Mouse (Mus musculus) frontal cortex, postnatal 25 days (tissue): Measurements from ENCODE around the gene Phox2b.

ENCODE experiments used
- DNase-seq, 2 experiments: peaks; one replicate each; pipeline ENCODE4 v3.0.0; 2022; ENCODE audit warnings: low spot score in 2 of 2

Phox2b gene

GRCm38 (mm10) chr5:67098733-67099323 is at the start of gene Phox2b:
Gene Phox2b (minus strand): TSS chr5:67099301.
- DNase-seq: peak in 1 of 2 experiments; percentile 14

DNA sequence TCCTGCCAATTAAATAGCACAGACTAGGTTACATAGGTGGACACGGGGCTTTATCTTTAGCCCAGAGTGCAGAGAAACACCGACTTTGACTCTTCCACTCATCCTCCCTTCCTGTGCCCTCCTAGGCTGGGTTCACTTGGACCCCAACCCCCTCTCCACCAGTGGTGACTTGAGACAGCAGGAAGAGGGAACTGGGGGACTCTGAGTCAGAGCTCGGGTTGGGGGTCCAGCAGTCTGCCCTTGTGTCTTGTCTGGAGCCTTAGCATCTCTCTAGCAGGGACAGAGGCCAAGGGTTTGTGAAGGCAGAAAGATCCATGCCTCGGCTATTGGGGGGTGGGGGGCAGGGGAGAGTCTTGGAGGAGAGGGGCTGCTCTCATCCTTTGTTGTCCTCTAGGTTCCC is 43.5 kb upstream of the Phox2b start:
- no peak for DNase-seq

DNA sequence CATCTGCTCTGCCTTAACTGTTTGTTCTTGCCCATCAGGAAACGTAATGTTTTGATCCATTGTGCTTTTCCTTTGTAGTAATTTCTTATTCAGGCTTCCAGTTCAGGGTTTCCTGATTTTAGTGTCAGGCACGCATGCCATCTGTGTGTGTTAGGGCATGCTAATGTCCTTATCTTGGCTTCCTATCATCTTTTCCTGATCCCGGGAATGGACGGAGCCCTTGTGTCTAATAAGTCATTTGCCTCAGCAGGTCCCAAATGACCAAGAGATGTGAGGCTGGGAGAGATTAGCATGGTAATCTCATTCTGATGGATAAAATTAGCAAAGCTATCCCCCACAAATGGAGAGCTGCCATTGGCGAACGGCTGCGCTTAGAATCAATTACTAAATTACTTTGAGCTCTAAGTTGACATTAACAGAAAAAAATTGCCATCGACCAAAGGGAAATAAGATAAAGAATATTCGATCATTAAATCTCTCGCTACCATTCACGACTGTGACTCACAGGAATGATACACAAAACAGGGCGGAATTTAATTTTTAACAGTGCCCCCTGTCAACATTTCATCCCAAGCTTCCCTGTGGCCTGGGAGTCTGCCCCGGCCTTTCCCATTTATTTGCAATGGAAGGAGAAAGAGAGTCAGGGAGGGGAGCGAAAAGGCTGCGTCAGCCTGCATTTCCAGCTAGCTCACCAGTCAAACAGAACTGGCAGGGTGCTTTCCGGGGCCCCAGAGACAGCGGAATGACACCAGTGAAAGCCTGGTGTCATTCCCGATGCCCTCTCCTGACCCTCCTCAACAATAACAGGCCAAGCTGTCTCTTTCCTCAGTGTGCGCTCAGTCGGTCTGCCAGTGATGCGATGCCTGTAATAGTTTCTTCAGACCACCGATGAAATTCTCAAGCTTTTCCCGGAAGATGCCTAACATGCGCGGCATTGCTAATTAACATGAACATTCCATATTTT is 40.2 kb upstream of the Phox2b start:
- no peak for DNase-seq

DNA sequence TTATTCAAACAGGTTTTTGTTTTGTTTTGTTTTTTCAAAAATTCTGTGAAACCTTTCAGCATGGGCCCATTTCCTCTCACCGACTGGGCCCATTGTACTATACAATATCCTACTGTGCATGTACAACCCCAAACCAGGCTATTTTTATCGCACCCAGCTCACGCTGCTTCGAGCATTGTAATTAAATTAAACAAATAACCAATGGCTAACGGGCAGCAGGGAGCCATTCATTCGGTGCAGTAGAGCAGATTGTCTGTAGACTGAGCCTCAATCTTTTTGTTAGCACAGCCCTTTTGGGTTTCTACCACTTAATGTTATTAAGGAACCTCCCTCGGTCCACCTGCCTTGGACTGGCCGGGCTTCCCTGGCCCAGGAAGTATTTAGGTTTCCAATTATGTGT is 39.5 kb upstream of the Phox2b start:
- no peak for DNase-seq

DNA sequence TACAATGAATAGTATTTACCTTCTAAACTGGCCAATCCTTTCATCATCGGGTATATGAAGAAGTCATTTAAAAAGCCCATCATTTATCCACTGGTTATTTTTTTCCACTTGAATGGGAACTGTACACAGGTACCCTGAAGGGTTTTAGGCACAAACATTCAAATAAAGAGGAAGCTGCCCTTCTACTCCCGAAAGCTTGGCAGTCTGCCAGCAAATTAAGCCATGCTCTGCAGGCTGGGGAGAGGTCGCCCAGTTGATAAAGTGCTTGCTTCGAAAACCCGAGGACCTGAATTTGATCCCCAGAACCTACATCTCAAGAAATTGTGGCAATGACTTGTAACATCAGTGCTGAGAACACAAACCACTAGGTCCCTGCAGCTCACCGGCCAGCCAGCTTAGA is 35.6 kb upstream of the Phox2b start:
- no peak for DNase-seq

DNA sequence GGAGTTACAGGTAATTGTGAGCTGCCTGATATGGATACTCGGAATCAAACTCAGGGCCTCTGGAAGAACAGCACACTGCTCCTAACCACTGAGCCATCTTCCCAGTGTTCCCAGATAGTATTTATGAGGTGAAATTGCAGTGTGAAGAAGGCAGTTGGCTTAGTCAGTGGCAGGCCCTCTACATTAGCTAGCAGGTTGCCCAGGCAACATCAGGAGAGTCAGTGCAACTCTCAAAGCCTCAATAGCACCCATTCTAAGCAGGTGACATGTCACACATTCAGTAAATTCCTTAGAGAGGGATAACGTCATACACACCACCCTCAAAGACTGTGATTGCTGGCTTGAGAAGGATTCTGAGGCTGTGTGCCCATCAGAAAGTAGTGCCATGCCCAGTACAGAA is 32.6 kb upstream of the Phox2b start:
- DNase-seq: no peak

DNA sequence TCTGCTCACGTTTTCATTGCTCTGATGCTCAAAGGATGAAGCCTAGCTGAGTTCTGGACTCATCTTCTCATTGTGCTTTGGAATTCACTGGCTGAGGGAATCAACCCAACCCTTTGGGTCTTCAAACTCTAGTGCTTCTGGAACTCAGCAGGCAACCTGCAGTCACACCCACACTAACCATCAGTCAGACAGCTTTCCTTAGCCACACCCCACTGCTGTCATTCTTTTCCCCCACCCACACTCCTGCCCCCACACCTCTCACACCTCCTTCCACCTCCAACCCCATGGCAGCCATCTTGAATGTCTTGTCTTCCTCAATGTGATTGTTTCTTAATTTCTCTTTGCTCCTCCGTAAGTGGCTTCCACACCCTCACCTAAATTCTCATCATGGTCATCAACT is 7.2 kb upstream of the Phox2b start:
- no peak for DNase-seq

DNA sequence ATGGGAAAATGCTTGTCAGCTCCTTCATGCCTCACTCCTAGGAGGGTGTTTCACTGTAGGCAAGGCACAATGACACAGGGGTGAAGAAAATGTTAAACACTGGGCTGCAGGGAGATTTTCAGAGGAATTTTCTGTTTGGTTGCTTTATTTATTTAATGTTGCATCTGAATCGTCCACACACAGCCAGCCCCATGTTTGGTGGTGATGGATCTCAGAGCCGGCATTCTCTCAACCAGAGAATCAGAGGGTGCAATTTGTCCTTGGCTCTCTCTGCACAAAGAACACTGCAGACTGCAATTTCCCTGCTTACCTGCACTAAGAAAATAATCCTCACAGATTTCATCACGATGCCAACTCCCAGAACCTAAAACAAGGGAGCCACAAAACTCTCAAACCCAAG is 3.9 kb upstream of the Phox2b start:
- DNase-seq: no peak

GRCm38 (mm10) chr5:67101793-67102600 is 2.9 kb upstream of the Phox2b start:
- DNase-seq: no peak

- DNase-seq: no peak
Measured at GRCm38 (mm10) chr5:67101395-67101760, 2.3 kb upstream of the Phox2b start.

GRCm38 (mm10) chr5:67100564-67101394 is 1.7 kb upstream of the Phox2b start:
- DNase-seq: no peak

DNA sequence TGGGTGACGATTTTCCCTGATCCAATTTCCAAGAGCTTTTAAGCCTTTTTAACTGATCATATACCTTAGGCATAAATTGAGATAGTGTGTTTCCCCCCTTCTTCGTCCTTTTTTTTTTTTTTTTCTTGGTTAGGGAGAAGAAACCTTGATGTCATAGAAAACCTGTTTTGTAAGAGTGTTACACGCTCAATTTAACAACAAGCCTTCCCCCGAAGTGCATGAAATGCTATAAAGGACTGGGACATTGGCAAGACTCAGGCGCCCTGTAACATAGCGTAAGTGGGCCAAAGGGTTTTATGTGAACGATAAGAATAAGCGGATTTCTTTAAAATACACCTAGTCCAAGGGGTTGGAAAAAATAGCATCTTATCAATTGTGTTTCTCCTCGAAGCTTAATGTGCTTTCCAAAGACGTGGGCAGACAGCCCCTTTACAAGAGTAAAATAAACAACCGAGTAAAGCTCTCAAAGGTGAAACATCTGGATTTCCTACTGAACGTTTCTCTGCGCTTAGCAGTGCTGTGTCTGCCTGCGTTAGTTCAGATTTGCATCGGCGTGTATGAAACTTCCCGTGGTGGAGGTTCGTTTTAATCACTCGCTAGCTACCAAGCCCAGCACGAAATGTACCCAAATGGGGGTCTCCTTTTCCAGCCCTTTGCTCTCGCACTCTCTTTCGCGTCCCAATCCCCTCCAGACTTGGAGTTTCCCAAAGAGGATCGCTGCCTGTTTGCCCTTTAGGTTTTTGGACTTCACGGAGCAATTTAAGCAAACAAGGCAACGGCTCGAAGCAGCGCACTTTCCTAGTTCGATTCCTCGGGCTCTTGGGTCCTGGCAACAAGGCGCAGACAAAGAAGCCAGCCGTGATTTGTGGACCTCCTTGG is 531 bp upstream of the Phox2b start:
- peak in 1 of 2 experiments; percentile 31 for DNase-seq

DNA sequence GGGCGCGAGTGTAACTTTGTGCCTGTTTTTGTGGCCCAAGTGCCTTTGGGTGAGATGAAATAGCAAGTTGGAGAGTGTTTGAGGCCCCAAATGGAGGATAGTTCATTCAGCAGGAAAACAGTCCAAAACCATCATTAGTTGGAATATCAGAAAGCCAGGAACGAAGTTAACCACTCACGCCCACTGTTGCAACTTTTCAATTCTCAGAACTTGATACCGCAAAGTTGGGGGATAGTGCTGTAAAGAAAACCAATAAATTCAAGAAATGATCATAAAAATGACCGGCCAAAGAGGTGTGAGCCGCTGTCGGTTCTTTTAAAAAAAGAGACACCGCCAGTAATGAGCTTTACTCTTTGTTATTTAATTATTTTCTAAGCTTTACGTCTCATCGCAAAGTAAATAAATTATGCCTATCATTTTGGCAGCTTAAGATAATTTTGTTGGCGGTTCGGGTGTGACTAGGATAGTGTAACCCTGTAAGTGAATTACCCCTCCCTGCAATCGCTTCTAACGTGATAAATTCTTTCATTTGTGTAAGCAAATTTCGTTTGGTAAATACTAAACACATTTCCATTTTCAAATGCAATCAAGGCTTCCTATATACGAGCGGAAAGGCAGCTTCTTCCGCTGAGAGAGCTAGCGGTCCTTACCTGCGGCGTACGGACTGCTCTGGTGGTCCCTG is 909 bp downstream of the Phox2b start:
- DNase-seq: no peak

DNA sequence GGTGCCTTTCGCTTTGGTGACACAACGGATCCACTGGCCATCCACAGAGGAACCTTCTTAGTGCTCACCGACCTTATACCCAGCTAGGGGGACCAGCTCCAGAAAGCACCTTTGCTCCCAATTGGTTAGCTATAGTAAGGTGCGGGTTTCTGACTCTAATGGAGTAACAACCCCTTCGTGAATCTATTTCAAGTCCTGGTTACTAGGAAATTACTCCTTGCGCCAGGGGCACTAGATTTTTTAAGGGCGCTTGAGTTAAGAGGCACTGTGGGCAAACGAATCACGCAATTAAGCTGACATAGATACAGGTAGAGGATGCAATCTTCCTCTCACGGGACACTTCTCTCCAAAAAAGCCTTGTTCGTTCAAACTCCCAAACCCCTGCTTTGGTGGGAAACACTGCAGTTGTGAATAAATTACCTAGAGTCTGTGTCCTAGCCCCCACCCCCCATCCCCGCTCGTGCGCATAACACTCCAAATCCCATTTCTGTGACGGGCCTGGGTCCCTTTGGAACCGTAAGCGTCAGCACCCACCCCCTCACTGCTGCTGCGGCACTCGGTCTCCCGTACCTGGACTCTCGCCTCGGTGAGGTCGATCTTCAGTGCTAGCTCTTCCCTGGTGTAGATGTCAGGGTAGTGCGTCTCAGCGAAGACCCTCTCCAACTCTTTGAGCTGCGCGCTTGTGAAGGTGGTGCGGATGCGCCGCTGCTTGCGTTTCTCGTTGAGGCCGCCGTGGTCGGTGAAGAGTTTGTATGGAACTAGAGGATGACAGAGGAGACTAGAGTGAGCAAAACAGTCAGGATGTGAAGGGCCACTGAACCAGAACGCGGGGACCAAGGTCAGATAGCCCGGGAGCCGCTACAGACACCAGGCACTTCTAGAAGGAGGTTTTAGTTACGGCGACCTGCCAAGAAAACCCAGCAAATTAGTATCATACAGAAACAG is 1.7 kb downstream of the Phox2b start:
- DNase-seq: peak in 1 of 2 experiments; percentile 14

- no peak for DNase-seq
Measured at GRCm38 (mm10) chr5:67096378-67096771, 2.7 kb downstream of the Phox2b start.

DNA sequence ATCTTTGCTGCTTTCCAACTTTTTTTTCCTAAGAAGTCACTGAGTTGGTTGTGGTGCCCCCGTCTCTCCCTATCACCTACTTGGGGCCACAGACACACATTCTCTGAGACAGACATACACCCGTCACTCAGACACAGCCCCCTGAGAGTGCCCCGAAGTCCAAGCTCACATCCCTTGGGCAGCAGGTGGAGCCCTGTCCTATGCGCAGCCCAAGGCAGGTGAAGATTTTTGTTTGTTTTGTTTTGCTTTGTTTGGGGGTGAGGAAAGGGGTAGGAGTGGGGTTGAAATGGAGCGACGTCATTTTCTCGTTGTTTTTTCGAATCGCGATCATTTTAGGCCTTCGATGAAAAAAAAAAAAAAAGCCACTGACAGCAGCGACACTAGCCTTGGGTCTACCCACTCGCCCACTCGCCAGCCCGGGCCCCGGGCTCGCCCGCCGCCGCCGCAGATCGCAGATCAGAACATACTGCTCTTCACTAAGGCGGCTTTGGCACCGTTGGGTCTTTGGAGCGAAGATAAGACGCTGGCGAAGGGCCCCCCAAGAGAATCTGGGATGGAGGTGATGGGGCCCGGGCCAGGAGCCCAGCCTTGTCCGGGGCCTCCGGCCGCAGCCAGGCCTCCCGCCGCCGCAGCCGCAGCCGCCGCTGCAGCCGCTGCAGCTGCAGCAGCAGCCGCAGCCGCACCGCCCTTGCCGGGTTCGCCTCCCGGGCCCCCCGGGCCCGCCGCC is 3.3 kb downstream of the Phox2b start:
- no peak for DNase-seq

- no peak for DNase-seq
Measured at GRCm38 (mm10) chr5:67095153-67095552, 3.9 kb downstream of the Phox2b start.

DNA sequence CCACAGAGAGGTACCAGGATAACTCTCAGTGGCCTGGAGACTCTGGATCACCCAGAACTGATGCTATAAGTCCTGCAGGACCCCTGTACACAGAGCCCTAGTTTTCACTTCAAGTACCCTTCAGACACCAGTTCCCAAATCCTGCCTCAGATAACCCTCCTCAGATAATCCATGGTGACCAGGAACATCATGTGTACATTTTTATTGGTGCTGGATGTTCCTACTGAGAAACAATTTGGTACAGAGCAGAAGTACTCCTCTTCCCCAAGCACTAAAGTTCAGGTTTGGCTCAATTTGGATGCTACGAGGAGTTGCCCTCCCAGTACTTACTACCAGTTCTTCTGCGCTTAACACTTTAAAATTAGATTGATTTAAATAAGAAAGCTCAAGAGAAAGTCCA is 5.1 kb downstream of the Phox2b start:
- no peak for DNase-seq
